Mouse (Mus musculus) olfactory bulb, adult 2 months (tissue): Measurements from ENCODE around the gene Nup210l.

ENCODE experiments used
- CTCF ChIP-seq: fragments of 200-500 bp; IDR thresholded peaks from 2 replicates; pipeline ENCODE4 v1.5.1; 2012; ENCODE audit warnings: low read depth, mild to moderate bottlenecking, low read length, moderate library complexity; ENCODE audit not compliant: insufficient read depth
- POLR2A ChIP-seq: fragments of 200-500 bp; IDR thresholded peaks from 2 replicates; pipeline ENCODE4 v1.6.1; 2012; ENCODE audit warnings: mild to moderate bottlenecking, low read depth, low read length, moderate library complexity; ENCODE audit not compliant: insufficient read depth

GRCm38 (mm10) chr3:90222455-90222854, 118.5 kb downstream of the Nup210l start:
- TF ChIP-seq POLR2A (no peak), CTCF (no peak)
